In the genomic region with DNA sequence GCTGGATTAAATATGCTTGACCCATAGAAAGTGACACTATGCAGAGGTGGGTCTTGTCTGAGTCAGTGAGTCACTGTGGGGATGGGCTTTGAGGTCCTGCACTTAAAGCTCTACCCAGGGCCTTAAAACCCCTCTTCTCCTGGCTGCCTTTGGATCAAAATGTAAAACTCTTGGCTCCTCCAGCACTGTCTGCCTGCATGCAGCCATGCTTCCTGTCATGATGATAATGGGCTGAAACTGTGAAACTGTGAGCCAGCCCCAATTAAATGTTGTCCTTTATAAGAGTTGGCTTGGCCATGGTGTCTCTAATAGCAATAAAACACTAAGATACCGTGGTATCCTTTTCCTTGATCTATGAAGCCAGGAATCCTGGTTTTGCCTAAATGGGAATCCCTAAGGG, we compare ENCODE assay signal across 11 mouse cellular contexts. TPM values are rescaled to one million over a fixed set of nuclear protein-coding genes. Genes with fewer than 3 reads are reported as not detected.
A peak's percentile ranks its signal among the peaks of the same experiment; 100 is the strongest.
DNase-seq lines count a peak whose midpoint lies in the region; ATAC-seq and TF ChIP-seq lines count a peak whose summit lies in the region.
"Had no signal": no experiment of that assay in that cellular context is flagged by ENCODE, and none has a peak within 500 bp of the region (broad histone marks: within the 10 kb centered on the region; RNA-seq: fewer than 3 reads in every experiment).

No protein-coding gene starts in this region.

- H3K4me2 ChIP-seq in stomach, embryonic 16.5 days (ENCODE audit: low read depth, low read length): no peak overlapping the region
- H3K4me2 ChIP-seq in stomach, postnatal 0 days (replicated peaks; ENCODE audit: low read depth): no peak overlapping the region
- H3K4me2 ChIP-seq in hindbrain, embryonic 16.5 days (ENCODE audit: low read length): no peak overlapping the region

- TF ChIP-seq CTCF in kidney, adult 2 months (conservative IDR thresholded peaks at IDR 0.05; ENCODE audit: insufficient read depth, insufficient read length, low read depth, low read length): no peak
- TF ChIP-seq CTCF in stomach, postnatal 0 days (IDR thresholded peaks at IDR 0.05; ENCODE audit: low read depth): no peak

- TF ChIP-seq POLR2A in kidney, adult 2 months (IDR thresholded peaks at IDR 0.05; ENCODE audit: low read depth, low read length): no peak

- WGBS in kidney, adult 2 months: 62% methylated on average over 1 of the region's 1 CpGs
- WGBS in stomach, embryonic 16.5 days: 74% methylated on average over 1 of the region's 1 CpGs
- WGBS in stomach, postnatal 0 days: 76% methylated on average over 1 of the region's 1 CpGs
- WGBS in hindbrain, embryonic 16.5 days: 85% methylated on average over 1 of the region's 1 CpGs

- H3K27ac ChIP-seq in kidney, adult 2 months (ENCODE audit: insufficient read depth, low read depth, low read length): peak overlapping the region; percentile 72; the same call in 1 of the 2 replicates
- peak overlapping the region; percentile 24; the same call in 1 of the 2 replicates for H3K27ac ChIP-seq in stomach, embryonic 16.5 days (ENCODE audit: low read length)
- H3K27ac ChIP-seq in stomach, postnatal 0 days (replicated peaks): no peak overlapping the region
- no peak overlapping the region for H3K27ac ChIP-seq in hindbrain, embryonic 16.5 days (ENCODE audit: low read depth, low read length)
- H3K27ac ChIP-seq: hindbrain, embryonic 10.5 days had no signal

- DNase-seq in kidney, adult 2 months: no peak
- no peak for DNase-seq in kidney, postnatal 36 days
- no peak for DNase-seq in stomach, postnatal 0 days (ENCODE audit: low spot score)
- peak; percentile 67 for DNase-seq in induced T-regulatory cell, adult 2 months (ENCODE audit: low read depth)
- no peak for DNase-seq in MN1 (ENCODE audit: low spot score)
- DNase-seq: cerebellum, postnatal 36 days; gastrocnemius, postnatal 10 days had no signal

- no peak for TF ChIP-seq EP300 in stomach, postnatal 0 days (optimal IDR thresholded peaks at IDR 0.05)

- H3K36me3 ChIP-seq in kidney, adult 2 months (ENCODE audit: control insufficient read depth, insufficient read depth, low read length): no peaks in the 10 kb centered on the region
- H3K36me3 ChIP-seq in stomach, embryonic 16.5 days (ENCODE audit: control insufficient read depth, insufficient read depth, low read length): no peaks in the 10 kb centered on the region; the same call in 1 of the 2 replicates
- H3K36me3 ChIP-seq in stomach, postnatal 0 days (ENCODE audit: control insufficient read depth, insufficient read depth, low read length): no peaks in the 10 kb centered on the region
- H3K36me3 ChIP-seq in hindbrain, embryonic 16.5 days (ENCODE audit: control insufficient read depth, insufficient read depth, low read length): no peaks in the 10 kb centered on the region

- H3K4me3 ChIP-seq in kidney, adult 2 months (ENCODE audit: insufficient read depth, low read depth, low read length): no peak overlapping the region
- H3K4me3 ChIP-seq in stomach, embryonic 16.5 days (replicated peaks; ENCODE audit: low read length): no peak overlapping the region
- H3K4me3 ChIP-seq in stomach, postnatal 0 days (ENCODE audit: low read depth, low read length): no peak overlapping the region
- H3K4me3 ChIP-seq in hindbrain, embryonic 16.5 days (ENCODE audit: low read length): no peak overlapping the region
- H3K4me3 ChIP-seq: hindbrain, embryonic 10.5 days; myocyte had no signal

- H3K27me3 ChIP-seq in kidney, adult 2 months (replicated peaks; ENCODE audit: control insufficient read depth, insufficient read depth, low read length): no peaks in the 10 kb centered on the region
- H3K27me3 ChIP-seq in stomach, embryonic 16.5 days (ENCODE audit: control insufficient read depth, insufficient read depth, low read length): no peaks in the 10 kb centered on the region
- no peaks in the 10 kb centered on the region for H3K27me3 ChIP-seq in stomach, postnatal 0 days (ENCODE audit: control insufficient read depth, insufficient read depth, low read length)
- no peaks in the 10 kb centered on the region for H3K27me3 ChIP-seq in hindbrain, embryonic 16.5 days (replicated peaks; ENCODE audit: control insufficient read depth, insufficient read depth, low read length)

- peaks cover 9% of the 10 kb centered on the region; the same call in 1 of the 2 replicates for H3K4me1 ChIP-seq in kidney, adult 2 months (ENCODE audit: control insufficient read depth, insufficient read depth, low read length)
- peaks cover 21% of the 10 kb centered on the region for H3K4me1 ChIP-seq in stomach, embryonic 16.5 days (ENCODE audit: control insufficient read depth, insufficient read depth, low read length)
- H3K4me1 ChIP-seq in stomach, postnatal 0 days (replicated peaks; ENCODE audit: control insufficient read depth, insufficient read depth): no peaks in the 10 kb centered on the region
- peaks cover 11% of the 10 kb centered on the region for H3K4me1 ChIP-seq in hindbrain, embryonic 16.5 days (ENCODE audit: control insufficient read depth, insufficient read depth, low read depth, low read length)

- ATAC-seq in stomach, embryonic 16.5 days (ENCODE audit: insufficient read depth, low FRiP score): no peak
- no peak for ATAC-seq in stomach, postnatal 0 days (ENCODE audit: low FRiP score, low TSS enrichment)
- ATAC-seq in hindbrain, embryonic 16.5 days: no peak

- H3K9me3 ChIP-seq in stomach, embryonic 16.5 days (replicated peaks; ENCODE audit: control insufficient read depth, low read length): no peaks in the 10 kb centered on the region
- H3K9me3 ChIP-seq in stomach, postnatal 0 days (ENCODE audit: control insufficient read depth, low read length): no peaks in the 10 kb centered on the region
- no peaks in the 10 kb centered on the region for H3K9me3 ChIP-seq in hindbrain, embryonic 16.5 days (ENCODE audit: control insufficient read depth, low read length)

- H3K9ac ChIP-seq in stomach, embryonic 16.5 days (ENCODE audit: low read length): no peak overlapping the region
- no peak overlapping the region for H3K9ac ChIP-seq in stomach, postnatal 0 days (ENCODE audit: low read length)
- no peak overlapping the region for H3K9ac ChIP-seq in hindbrain, embryonic 16.5 days (ENCODE audit: low read depth, low read length)

RNA-seq across cellular contexts. Expression of a gene that starts 13.8 kb away (rescaled TPM):
- polyA plus RNA-seq in kidney, adult 2 months (2012; rRNA removed): 12.6 and 12.7 TPM in 2 replicates
- 18.3 and 19.6 TPM in 2 replicates for polyA plus RNA-seq in stomach, embryonic 16.5 days (2015; fragmentation: Nextera tagmentation; extraction: Ambion mirVana)
- polyA plus RNA-seq in stomach, postnatal 0 days (2015; fragmentation: Nextera tagmentation; extraction: Ambion mirVana): 5.0 and 5.9 TPM in 2 replicates
- 21.6 and 26.4 TPM in 2 replicates for polyA plus RNA-seq in hindbrain, embryonic 16.5 days (2015; fragmentation: Nextera tagmentation; extraction: Ambion mirVana)
- polyA plus RNA-seq: myocyte had no signal

RNA-seq across cellular contexts. Expression of a gene that starts 55.0 kb away (rescaled TPM):
- 17.6 and 19.8 TPM in 2 replicates for polyA plus RNA-seq in kidney, adult 2 months (2012; rRNA removed)
- polyA plus RNA-seq in stomach, embryonic 16.5 days (2015; fragmentation: Nextera tagmentation; extraction: Ambion mirVana): 1.2 and 1.4 TPM in 2 replicates
- polyA plus RNA-seq in stomach, postnatal 0 days (2015; fragmentation: Nextera tagmentation; extraction: Ambion mirVana): 0.89 and 1.2 TPM in 2 replicates
- 0.34 and 0.88 TPM in 2 replicates for polyA plus RNA-seq in hindbrain, embryonic 16.5 days (2015; fragmentation: Nextera tagmentation; extraction: Ambion mirVana)

Comparison
In these comparisons a context has a peak if more than half of its experiments do, and no peak if none do; other contexts are left out.
1. H3K27ac ChIP-seq: peak in kidney, adult 2 months (single experiment) and stomach, embryonic 16.5 days (single experiment); none in stomach, postnatal 0 days (single experiment) and hindbrain, embryonic 16.5 days (single experiment).